Mouse (Mus musculus) intestine, embryonic 14.5 days (tissue): Measurements from ENCODE around the gene Fcrla. TPM values are rescaled to one million over a fixed set of nuclear protein-coding genes. Genes with fewer than 3 reads are reported as not detected.

ENCODE experiments used
- ATAC-seq: fragments of 200-750 bp; cut with Nextera tagmentation; replicated peaks from 2 replicates; pipeline ENCODE4 v1.8.0; 2017; ENCODE audit warnings: low read depth, moderate number of reproducible peaks, moderate TSS enrichment, moderate library complexity; ENCODE audit not compliant: low FRiP score, low TSS enrichment
- DNase-seq: peaks from one replicate; pipeline ENCODE4 v3.0.0-alpha.2; 2018; ENCODE audit warnings: low spot score
- H3K27ac ChIP-seq: fragments of 300-500 bp; sonication (generic); 2 replicates; pipeline ENCODE4 v1.5.1; 2014; ENCODE audit warnings: low read depth, mild to moderate bottlenecking, control low read depth
- H3K27me3 ChIP-seq: fragments of 300-500 bp; sonication (generic); replicated peaks from 2 replicates; pipeline ENCODE4 v1.6.1; 2014; ENCODE audit warnings: low read length, control low read depth; ENCODE audit not compliant: control insufficient read depth, insufficient read depth
- H3K36me3 ChIP-seq: fragments of 300-500 bp; sonication (generic); 2 replicates; pipeline ENCODE4 v1.6.1; 2014; ENCODE audit warnings: low read length, control low read depth; ENCODE audit not compliant: control insufficient read depth, insufficient read depth
- H3K4me1 ChIP-seq: fragments of 300-500 bp; sonication (generic); replicated peaks from 2 replicates; pipeline ENCODE4 v1.6.1; 2014; ENCODE audit warnings: low read length, control low read depth, mixed read lengths; ENCODE audit not compliant: control insufficient read depth, insufficient read depth
- H3K4me2 ChIP-seq: fragments of 300-500 bp; sonication (generic); 2 replicates; pipeline ENCODE4 v1.6.1; 2014; ENCODE audit warnings: low read length
- H3K4me3 ChIP-seq: fragments of 300-500 bp; sonication (generic); 2 replicates; pipeline ENCODE4 v1.5.1; 2014; ENCODE audit warnings: low read depth, low read length, control low read depth, mixed read lengths
- H3K9ac ChIP-seq: fragments of 300-500 bp; sonication (generic); 2 replicates; pipeline ENCODE4 v1.6.1; 2014; ENCODE audit warnings: mild to moderate bottlenecking, low read length
- H3K9me3 ChIP-seq: fragments of 300-500 bp; sonication (generic); 2 replicates; pipeline ENCODE4 v1.6.1; 2016; ENCODE audit warnings: low read length, control low read depth; ENCODE audit not compliant: control insufficient read depth
- WGBS: fragments of 180-500 bp; shearing (Covaris S2); extraction: QIAGEN DNeasy Blood & Tissue Kit; methylation state at CpG from one replicate; pipeline ENCODE4 v1.1.7; 2014; 5-methylcytosine and 5-hydroxymethylcytosine counted together
- polyA plus RNA-seq: library from polyadenylated mRNA; unstranded; fragments of >200 nt; fragmentation: Nextera tagmentation; extraction: Ambion mirVana; gene quantifications from 2 replicates; pipeline ENCODE4 v1.2.1, GENCODE M21; 2014

Gene Fcrla
- polyA plus RNA-seq, 1 experiment from 2014 or later = not detected

DNA sequence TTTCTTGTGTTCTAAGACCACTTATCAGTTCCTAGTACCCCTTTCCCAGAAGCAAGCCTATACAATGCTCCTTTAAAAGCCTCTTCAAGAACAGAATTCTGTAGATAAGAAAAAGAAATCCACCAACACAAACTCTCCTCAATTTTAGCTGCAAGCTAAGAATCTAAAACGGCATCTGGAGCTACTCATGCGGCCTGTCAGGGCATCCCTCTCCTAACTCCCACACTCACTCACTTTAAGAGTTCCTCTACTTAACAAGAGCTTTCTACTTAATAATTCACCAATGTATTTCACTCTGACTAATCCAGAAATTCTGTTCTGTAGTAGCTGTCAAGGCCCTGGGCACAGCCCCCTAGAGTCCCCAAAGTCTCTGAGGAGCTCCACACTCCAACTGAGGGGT lies 35.7 kb downstream of the Fcrla start:
- ATAC-seq = no peak
- Histone ChIP-seq H3K4me3 (no peak overlapping the region), H3K36me3 (no peaks in the 10 kb centered on the region), H3K4me2 (no peak overlapping the region), H3K4me1 (0 out of 2 replicates have a peak, but pooled peaks cover 4% of the 10 kb centered on the region), H3K9ac (no peak overlapping the region), H3K9me3 (no peaks in the 10 kb centered on the region), H3K27ac (peak overlapping the region; percentile 27; the same call in 1 of the 2 replicates), H3K27me3 (no peaks in the 10 kb centered on the region)
- DNase-seq = no peak
- 35% methylated on average over 2 of the region's 2 CpGs for WGBS

DNA sequence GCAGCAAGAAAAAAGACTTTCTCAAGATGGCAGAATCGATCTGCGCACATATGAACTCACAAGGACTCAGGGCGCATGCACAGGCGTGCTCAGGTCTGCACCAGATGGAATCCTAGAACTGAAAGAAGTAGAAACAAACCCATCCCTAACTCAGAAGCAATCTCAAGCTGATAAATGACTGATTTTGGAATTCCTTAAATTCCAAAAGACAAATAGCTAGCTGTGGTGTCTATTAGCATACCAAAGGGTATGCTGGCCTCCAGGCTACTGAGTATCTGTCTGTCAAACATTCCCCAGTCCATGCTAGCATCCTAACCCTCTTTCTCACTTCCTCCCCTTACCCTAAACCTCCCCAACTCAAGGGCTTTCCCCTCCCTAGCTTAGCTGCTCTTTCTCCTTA lies 38.1 kb downstream of the Fcrla start:
- ATAC-seq = no peak
- DNase-seq = no peak
- Histone ChIP-seq H3K4me1 (peaks cover 6% of the 10 kb centered on the region; the same call in 1 of the 2 replicates), H3K9ac (no peak overlapping the region), H3K9me3 (no peaks in the 10 kb centered on the region), H3K36me3 (no peaks in the 10 kb centered on the region), H3K4me3 (no peak overlapping the region), H3K27ac (no peak overlapping the region), H3K27me3 (no peaks in the 10 kb centered on the region), H3K4me2 (no peak overlapping the region)
- 61% methylated on average over 4 of the region's 4 CpGs for WGBS

DNA sequence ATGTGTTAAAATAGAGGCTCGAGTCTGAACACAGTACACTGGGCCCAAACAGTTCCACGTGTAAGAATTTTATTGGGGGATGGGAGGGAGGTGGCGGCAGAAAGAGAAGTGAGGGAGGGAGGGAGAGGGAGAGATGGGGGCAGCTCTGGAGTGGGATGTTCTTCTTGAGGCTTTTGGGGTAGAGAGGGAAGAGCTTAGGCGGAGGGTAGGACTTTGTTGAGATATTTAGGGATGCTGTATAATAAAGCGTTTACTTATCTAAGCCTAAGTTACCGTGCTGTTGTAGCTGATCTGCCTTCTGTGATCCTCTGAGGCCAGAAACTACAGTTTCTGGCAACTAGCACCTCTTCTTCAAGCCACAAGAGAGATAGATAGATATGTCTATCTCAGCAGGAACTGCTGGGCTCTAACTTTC lies 41.3 kb downstream of the Fcrla start:
- peaks cover 5% of the 10 kb centered on the region; the same call in 1 of the 2 replicates for H3K36me3 ChIP-seq
- H3K9ac ChIP-seq = no peak overlapping the region
- H3K4me2 ChIP-seq = peak overlapping the region; percentile 61
- no peaks in the 10 kb centered on the region for H3K27me3 ChIP-seq
- H3K27ac ChIP-seq = no peak overlapping the region
- no peaks in the 10 kb centered on the region for H3K9me3 ChIP-seq
- WGBS = 18% methylated on average over 6 of the region's 6 CpGs
- DNase-seq (peak; percentile 50), ATAC-seq (no peak; the same call in 1 of the 2 replicates)
- H3K4me3 ChIP-seq = 0 out of 2 replicates have a peak overlapping the region, but pooled peaks have one; percentile 98
- peaks cover 7% of the 10 kb centered on the region; the same call in 1 of the 2 replicates for H3K4me1 ChIP-seq

- peak within 1 kb of the TSS; percentile 61 for H3K4me2 ChIP-seq
- WGBS = 0% methylated on average over 45 of the region's 46 CpGs
These were observed 42.3 kb downstream of the Fcrla start, which contains the start of the genes Gm26620 and Dusp12 for GRCm38 (mm10) chr1:170884978-170885561. TSS of gene Gm26620 (plus strand) at chr1:170885065. TSS of gene Dusp12 (minus strand) at chr1:170885540.

DNA sequence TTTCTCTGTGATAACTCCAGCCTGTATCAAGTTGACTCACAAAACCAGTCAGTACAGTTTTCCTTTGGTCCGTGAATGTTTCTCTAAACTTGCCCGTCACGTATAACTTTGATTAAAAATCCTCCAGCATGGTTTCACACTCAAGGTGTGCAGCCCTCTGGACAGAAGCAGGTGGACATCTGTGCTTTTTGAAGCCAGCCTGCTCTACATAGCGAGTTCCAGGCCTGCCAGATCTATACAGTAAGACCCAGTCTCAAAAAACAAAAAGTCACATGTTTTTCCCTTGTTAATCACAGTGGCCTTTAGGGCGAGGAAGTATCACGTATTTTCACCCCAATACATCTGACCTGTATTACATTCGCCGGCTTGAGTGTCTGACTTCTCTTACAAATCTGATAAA lies 43.0 kb downstream of the Fcrla start:
- H3K4me2 ChIP-seq = peak overlapping the region; percentile 61
- ATAC-seq = no peak
- no peaks in the 10 kb centered on the region for H3K9me3 ChIP-seq
- H3K36me3 ChIP-seq = peaks cover 22% of the 10 kb centered on the region
- DNase-seq = peak; percentile 58
- no peaks in the 10 kb centered on the region for H3K27me3 ChIP-seq
- peak overlapping the region; percentile 98 for H3K4me3 ChIP-seq
- 17% methylated on average over 8 of the region's 8 CpGs for WGBS
- peak overlapping the region; percentile 89 for H3K9ac ChIP-seq
- peaks cover 7% of the 10 kb centered on the region; the same call in 1 of the 2 replicates for H3K4me1 ChIP-seq
- peak overlapping the region; percentile 70; the same call in 1 of the 2 replicates for H3K27ac ChIP-seq

More at GRCm38 (mm10) chr1:170884978-170885561, 42.3 kb downstream of the Fcrla start, which contains the start of the genes Gm26620 and Dusp12:
- ATAC-seq = peak; percentile 87
- Histone ChIP-seq H3K36me3 (peaks cover 15% of the 10 kb centered on the region), H3K27me3 (no peaks in the 10 kb centered on the region), H3K27ac (peak within 1 kb of the TSS; percentile 70), H3K4me1 (peaks cover 7% of the 10 kb centered on the region; the same call in 1 of the 2 replicates), H3K9ac (peak within 1 kb of the TSS; percentile 89), H3K9me3 (no peaks in the 10 kb centered on the region), H3K4me3 (peak within 1 kb of the TSS; percentile 98)
- DNase-seq = peak; percentile 91

- H3K4me3 ChIP-seq = no peak overlapping the region
- no peak overlapping the region for H3K9ac ChIP-seq
- peaks cover 7% of the 10 kb centered on the region; the same call in 1 of the 2 replicates for H3K4me1 ChIP-seq
- H3K9me3 ChIP-seq = no peaks in the 10 kb centered on the region
- no peak for ATAC-seq
- WGBS = 45% methylated on average over 5 of the region's 5 CpGs
- H3K36me3 ChIP-seq = peaks cover 32% of the 10 kb centered on the region
- no peak overlapping the region for H3K27ac ChIP-seq
- peak overlapping the region; percentile 61 for H3K4me2 ChIP-seq
- no peak for DNase-seq
- H3K27me3 ChIP-seq = no peaks in the 10 kb centered on the region
These were observed 44.4 kb downstream of the Fcrla start for GRCm38 (mm10) chr1:170882915-170883485.

DNA sequence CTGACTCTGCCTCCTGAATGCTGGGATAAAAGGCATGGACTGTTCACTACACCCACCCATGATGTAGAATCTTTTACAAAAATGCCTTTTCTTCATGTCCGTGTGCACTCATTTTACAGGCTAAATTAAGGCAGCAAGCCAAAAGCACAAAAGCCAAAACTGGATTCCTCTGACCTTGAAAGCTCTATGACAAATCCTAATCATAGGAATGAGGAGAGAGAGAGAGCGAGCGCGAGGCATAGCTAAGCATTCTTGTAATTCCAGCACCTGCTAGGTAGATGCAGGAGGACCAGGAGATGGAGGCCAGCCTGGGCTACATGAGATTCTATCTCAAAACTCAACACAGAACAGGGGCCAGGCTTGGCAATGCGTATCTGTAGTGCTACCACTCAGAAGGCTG lies 50.5 kb downstream of the Fcrla start:
- Histone ChIP-seq H3K4me2 (no peak overlapping the region), H3K4me3 (no peak overlapping the region), H3K9ac (no peak overlapping the region), H3K4me1 (no peaks in the 10 kb centered on the region), H3K9me3 (no peaks in the 10 kb centered on the region), H3K27me3 (no peaks in the 10 kb centered on the region), H3K36me3 (peaks cover 85% of the 10 kb centered on the region), H3K27ac (no peak overlapping the region)
- 90% methylated on average over 5 of the region's 5 CpGs for WGBS
- no peak for DNase-seq
- ATAC-seq = no peak

DNA sequence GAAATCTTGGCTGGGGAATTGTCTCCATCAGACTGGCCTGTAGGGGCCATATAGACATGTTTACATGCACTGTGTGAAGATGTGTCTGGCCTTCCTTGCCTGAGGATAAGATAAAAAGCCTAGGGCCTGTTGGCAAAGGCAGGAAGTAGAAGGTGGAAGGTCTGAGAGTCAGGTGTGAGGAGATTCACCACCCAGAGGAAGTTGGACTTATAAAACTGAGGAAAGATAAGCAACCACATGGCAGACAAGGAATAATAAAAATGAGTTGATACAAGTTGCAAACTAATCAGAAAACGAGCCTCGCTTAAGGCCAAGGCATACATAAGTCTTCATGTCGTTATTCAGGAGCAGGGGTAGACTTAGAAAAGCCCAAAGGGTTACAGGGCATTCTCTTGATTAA lies 51.7 kb downstream of the Fcrla start:
- H3K9ac ChIP-seq = no peak overlapping the region

More for the DNA sequence above, 51.7 kb downstream of the Fcrla start:
- H3K4me3 ChIP-seq = no peak overlapping the region
- H3K4me2 ChIP-seq = no peak overlapping the region
- peaks cover 81% of the 10 kb centered on the region for H3K36me3 ChIP-seq
- no peaks in the 10 kb centered on the region for H3K9me3 ChIP-seq
- 73% methylated on average over 3 of the region's 3 CpGs for WGBS
- ATAC-seq = no peak
- no peaks in the 10 kb centered on the region for H3K4me1 ChIP-seq
- no peak for DNase-seq
- H3K27ac ChIP-seq = no peak overlapping the region
- H3K27me3 ChIP-seq = no peaks in the 10 kb centered on the region
